7 mouse cellular contexts compared by ENCODE assay signal in the genomic region with DNA sequence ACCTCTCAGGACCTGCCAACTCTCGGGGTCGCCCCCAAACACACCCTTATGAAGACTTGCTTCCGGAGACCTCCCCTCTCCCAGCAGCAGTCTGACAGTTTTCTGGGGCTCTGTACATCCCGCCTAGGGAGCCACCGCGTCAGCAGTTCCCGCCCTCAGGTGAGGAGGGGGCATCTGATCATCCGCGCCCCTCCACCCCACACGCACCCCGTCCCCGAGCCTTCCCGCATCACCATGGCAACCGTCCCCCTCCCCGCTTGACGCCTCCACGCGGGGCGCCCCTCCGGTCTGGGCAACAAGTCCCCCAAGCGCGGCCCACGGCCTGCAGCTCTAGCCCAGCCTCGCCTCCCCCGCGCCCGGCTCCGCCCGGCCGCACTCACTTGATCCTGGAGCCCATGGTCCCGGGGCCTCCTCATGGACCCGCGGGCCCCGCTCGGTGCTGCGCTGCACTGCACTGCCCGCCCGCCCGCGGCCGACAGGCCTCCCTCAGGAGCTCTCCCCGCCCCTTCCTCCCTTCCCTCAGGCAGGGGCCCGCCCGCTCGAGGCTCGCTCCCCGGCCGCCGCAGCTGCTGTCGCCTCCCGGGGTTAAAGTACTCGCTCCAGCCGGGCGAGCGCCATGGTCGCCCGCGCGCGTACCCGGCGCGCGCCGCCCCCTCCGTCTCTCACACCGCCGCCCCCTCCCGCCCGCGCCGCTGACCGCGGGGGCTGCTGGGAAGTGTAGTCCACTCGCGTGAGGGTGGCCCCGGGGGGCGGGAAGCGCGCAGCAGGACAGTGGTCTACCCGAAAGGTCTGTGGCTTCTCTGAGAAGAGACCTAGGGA. TPM values are rescaled to one million over a fixed set of nuclear protein-coding genes. Genes with fewer than 3 reads are reported as not detected.
DNase-seq lines count a peak whose midpoint lies in the region; ATAC-seq lines count a peak whose summit lies in the region.

Gene Dennd1a (minus strand): TSS at position 658 of the 819 bp plus-strand sequence.

- peak; percentile 93 for DNase-seq in adrenal gland, postnatal 10 days
- DNase-seq in embryonic facial prominence, embryonic 10.5 days (ENCODE audit: low spot score), result peak; percentile 92
- peak; percentile 92 for DNase-seq in kidney, adult 11 months
- DNase-seq in limb, embryonic 10.5 days (ENCODE audit: low spot score), result peak; percentile 92
- peak; percentile 78 for DNase-seq in spleen, adult 12 weeks (ENCODE audit: low spot score)

- peaks cover 31% of the 10 kb centered on the region for H3K4me1 ChIP-seq in embryonic facial prominence, embryonic 10.5 days
- H3K4me1 ChIP-seq in limb, embryonic 10.5 days, result peaks cover 39% of the 10 kb centered on the region
- peaks cover 27% of the 10 kb centered on the region for H3K4me1 ChIP-seq in midbrain, embryonic 13.5 days (replicated peaks)

- H3K4me3 ChIP-seq in embryonic facial prominence, embryonic 10.5 days, result peak within 1 kb of the TSS; percentile 83
- peak within 1 kb of the TSS; percentile 90 for H3K4me3 ChIP-seq in limb, embryonic 10.5 days
- peak within 1 kb of the TSS; percentile 85 for H3K4me3 ChIP-seq in midbrain, embryonic 13.5 days (replicated peaks)

- no peaks in the 10 kb centered on the region for H3K36me3 ChIP-seq in embryonic facial prominence, embryonic 10.5 days (replicated peaks)
- H3K36me3 ChIP-seq in limb, embryonic 10.5 days, result no peaks in the 10 kb centered on the region
- no peaks in the 10 kb centered on the region for H3K36me3 ChIP-seq in midbrain, embryonic 13.5 days

- no peaks in the 10 kb centered on the region for H3K9me3 ChIP-seq in embryonic facial prominence, embryonic 10.5 days
- no peaks in the 10 kb centered on the region for H3K9me3 ChIP-seq in limb, embryonic 10.5 days (replicated peaks)
- H3K9me3 ChIP-seq in midbrain, embryonic 13.5 days, result no peaks in the 10 kb centered on the region

- H3K27ac ChIP-seq in embryonic facial prominence, embryonic 10.5 days (replicated peaks), result peak within 1 kb of the TSS; percentile 94
- H3K27ac ChIP-seq in limb, embryonic 10.5 days, result peak within 1 kb of the TSS; percentile 96
- H3K27ac ChIP-seq in midbrain, embryonic 13.5 days, result peak within 1 kb of the TSS; percentile 92

- H3K27me3 ChIP-seq in embryonic facial prominence, embryonic 10.5 days (replicated peaks; ENCODE audit: low read depth, poor library complexity, severe bottlenecking), result no peaks in the 10 kb centered on the region; the same call in 1 of the 2 replicates
- H3K27me3 ChIP-seq in limb, embryonic 10.5 days (ENCODE audit: low read depth, poor library complexity, severe bottlenecking), result no peaks in the 10 kb centered on the region
- peaks cover 5% of the 10 kb centered on the region; the same call in 1 of the 2 replicates for H3K27me3 ChIP-seq in midbrain, embryonic 13.5 days

- peak; percentile 78 for ATAC-seq in granulocyte monocyte progenitor cell, adult 5-6 weeks (replicated peaks; ENCODE audit: poor library complexity, severe bottlenecking)
- ATAC-seq in midbrain, embryonic 13.5 days, result peak; percentile 98

- H3K4me2 ChIP-seq in midbrain, embryonic 13.5 days (replicated peaks), result peak within 1 kb of the TSS; percentile 72

- peak within 1 kb of the TSS; percentile 90 for H3K9ac ChIP-seq in midbrain, embryonic 13.5 days (replicated peaks)

- WGBS in embryonic facial prominence, embryonic 10.5 days, result 1% methylated on average over 81 of the region's 81 CpGs
- WGBS in limb, embryonic 10.5 days, result under 1% methylated on average over 81 of the region's 81 CpGs
- WGBS in midbrain, embryonic 13.5 days, result 1% methylated on average over 72 of the region's 81 CpGs

RNA-seq across cellular contexts. Expression of gene Dennd1a, which starts in this region (rescaled TPM):
- 10 to 100 TPM; 16.7 to 25.0 TPM for total RNA-seq in adrenal gland, postnatal 10 days (2021)
- 12.2 and 13.7 TPM in 2 replicates for polyA plus RNA-seq in embryonic facial prominence, embryonic 10.5 days (2016; fragmentation: Nextera tagmentation; extraction: Ambion mirVana)
- total RNA-seq in granulocyte monocyte progenitor cell, adult 5-6 weeks (2014; fragmentation: Nextera tagmentation), result 29.8 and 42.6 TPM in 2 replicates
- total RNA-seq in granulocyte monocyte progenitor cell, adult 5-6 weeks (2017), result 15.8 and 23.0 TPM in 2 replicates
- 18.3 and 19.5 TPM in 2 replicates for polyA plus RNA-seq in limb, embryonic 10.5 days (2016; fragmentation: Nextera tagmentation; extraction: Ambion mirVana)
- polyA plus RNA-seq in midbrain, embryonic 13.5 days (2015; fragmentation: Nextera tagmentation; extraction: Ambion mirVana), result 18.2 and 19.5 TPM in 2 replicates

Comparison
In these comparisons a context has a peak if more than half of its experiments do, and no peak if none do; other contexts are left out.
1. Peak in every context shown above with its lines: DNase-seq, ATAC-seq, H3K4me3 ChIP-seq and H3K27ac ChIP-seq.